Mouse (Mus musculus): ENCODE measurements around the gene Hpcal4. TPM values are rescaled to one million over a fixed set of nuclear protein-coding genes. Genes with fewer than 3 reads are reported as not detected.
"Not testable (repeated sequence)": the region's sequence is repeated elsewhere in the genome, so short reads cannot be mapped to it uniquely, and the experiment has no call there.

Gene Hpcal4
- 10 to 100 TPM; 69.1 to 73.9 TPM for total RNA-seq (2021)

- peak; percentile 26 for DNase-seq
- intact Hi-C loops (cut with DNase I) = no loop called here
Observed at GRCm38 (mm10) chr4:123182328-123183238, at the start of gene Hpcal4. Gene Hpcal4 (plus strand): TSS chr4:123183227.

GRCm38 (mm10) chr4:123137551-123137950 is 45.5 kb upstream of the Hpcal4 start:
- DNase-seq = no peak
- intact Hi-C loops (cut with DNase I) = no loop called here

GRCm38 (mm10) chr4:123139513-123140154 is 43.4 kb upstream of the Hpcal4 start, which contains the start of gene Ppie:
Gene Ppie (minus strand): TSS chr4:123139951.
- DNase-seq = peak; percentile 90
- intact Hi-C loops (cut with DNase I) = no loop called here

DNA sequence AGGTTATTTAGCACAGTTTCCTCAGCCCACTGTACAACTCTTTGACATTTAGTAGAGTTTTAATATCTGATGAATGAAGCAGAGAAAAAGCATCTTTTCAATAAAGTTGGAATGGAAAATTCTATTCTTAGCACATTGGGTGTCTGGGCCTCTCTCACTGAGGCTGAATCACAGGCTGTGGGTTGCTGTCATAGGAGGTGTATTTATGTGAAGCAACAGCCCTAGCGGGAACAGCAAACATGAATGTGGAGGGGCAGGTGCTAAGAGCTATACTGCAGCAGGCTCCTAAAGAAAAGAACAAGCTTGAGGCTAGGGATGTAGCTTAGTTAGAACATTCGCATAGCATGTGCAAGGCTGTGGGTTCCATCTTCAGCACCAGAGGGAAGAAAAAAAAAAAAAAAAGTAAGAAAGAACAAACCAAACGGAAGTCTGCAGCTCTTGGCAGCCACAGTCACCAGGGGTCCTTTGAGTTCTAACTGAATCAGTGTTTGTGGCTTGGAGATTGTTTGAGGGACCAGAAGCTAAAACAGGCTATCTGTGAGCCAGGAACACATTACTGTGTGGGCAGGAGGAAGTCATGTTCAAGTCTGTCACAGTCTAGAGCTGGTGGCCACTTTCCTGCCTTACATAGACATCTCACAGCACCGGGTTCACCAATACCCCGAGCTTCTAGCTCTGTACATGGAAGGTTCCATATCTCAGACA is 35.4 kb upstream of the Hpcal4 start:
- intact Hi-C loops (cut with DNase I) = no loop called here

DNA sequence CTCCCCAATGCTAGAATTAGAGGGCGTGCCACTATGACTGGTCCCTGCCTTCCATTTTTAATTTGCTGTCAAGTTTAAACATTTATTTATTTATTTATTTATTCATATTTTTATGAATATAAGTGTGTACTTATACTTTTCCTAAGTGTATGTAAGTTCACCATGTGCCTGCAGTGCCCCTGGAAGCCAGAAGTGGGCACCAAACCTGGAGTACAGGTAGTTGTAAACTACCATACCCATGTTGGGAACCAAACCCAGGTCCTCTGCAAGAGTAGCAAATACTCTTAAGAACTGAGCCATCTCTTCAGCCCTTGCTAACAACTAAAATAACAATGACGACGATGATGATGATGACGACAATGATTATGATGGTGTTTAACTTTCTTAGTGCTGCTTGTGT is 31.0 kb upstream of the Hpcal4 start:
- intact Hi-C loops (cut with DNase I) = no loop called here

More for the DNA sequence above, 35.4 kb upstream of the Hpcal4 start:
- no peak for DNase-seq

DNA sequence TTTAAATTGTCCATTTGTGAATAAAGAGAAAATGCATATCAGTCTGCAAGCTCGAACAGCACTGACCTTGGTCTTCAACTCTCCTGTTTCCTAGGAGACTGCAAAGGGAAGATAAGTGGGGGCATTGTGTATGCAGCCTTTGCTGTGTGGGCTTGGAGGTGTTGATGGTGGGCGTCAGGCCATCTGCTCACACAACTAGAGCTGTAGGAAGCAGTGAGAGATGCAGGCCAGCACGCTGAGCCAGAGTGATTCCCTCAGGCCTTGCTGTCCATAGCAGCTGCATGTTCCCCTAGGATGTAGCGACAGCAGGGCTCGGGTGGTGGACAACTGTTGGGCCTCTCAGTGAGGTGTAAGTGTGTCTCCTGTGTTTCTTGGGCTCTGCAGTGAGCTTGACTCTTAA is 30.1 kb upstream of the Hpcal4 start:
- intact Hi-C loops (cut with DNase I) = no loop called here
- no peak for DNase-seq

More for the DNA sequence above, 31.0 kb upstream of the Hpcal4 start:
- DNase-seq = no peak

DNA sequence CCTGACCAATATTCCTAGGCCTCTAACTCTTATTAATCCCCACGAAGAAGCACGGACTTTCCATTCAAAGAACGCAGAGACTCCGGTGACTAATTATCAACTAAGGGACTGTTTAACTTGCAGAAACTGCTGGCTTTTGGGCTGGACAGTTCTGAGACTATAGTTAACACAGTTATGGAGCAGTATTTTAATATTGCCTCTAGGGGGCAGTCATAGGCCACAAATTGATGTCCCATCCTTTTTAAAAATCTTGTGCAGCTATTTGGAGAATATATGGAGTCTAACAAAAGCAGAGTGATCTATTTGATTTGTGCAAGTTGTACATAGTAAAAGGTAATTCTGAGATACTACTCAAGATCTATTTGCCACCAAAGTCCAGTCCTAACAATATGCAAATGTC is 28.0 kb upstream of the Hpcal4 start:
- intact Hi-C loops (cut with DNase I) = loop anchor here (5.0 kb wide), 2 partner anchors 47 to 97 kb away; partner anchors contain the start of gene Nt5c1a
- no peak for DNase-seq

- no peak for DNase-seq
- intact Hi-C loops (cut with DNase I) = loop anchor here (5.0 kb wide), 2 partner anchors 47 to 97 kb away; partner anchors contain the start of gene Nt5c1a
Observed at GRCm38 (mm10) chr4:123155427-123155826, 27.6 kb upstream of the Hpcal4 start.

GRCm38 (mm10) chr4:123155840-123156239 is 27.2 kb upstream of the Hpcal4 start:
- intact Hi-C loops (cut with DNase I) = loop anchor here (5.0 kb wide), 2 partner anchors 46 to 96 kb away; partner anchors contain the start of gene Nt5c1a
- no peak for DNase-seq

DNA sequence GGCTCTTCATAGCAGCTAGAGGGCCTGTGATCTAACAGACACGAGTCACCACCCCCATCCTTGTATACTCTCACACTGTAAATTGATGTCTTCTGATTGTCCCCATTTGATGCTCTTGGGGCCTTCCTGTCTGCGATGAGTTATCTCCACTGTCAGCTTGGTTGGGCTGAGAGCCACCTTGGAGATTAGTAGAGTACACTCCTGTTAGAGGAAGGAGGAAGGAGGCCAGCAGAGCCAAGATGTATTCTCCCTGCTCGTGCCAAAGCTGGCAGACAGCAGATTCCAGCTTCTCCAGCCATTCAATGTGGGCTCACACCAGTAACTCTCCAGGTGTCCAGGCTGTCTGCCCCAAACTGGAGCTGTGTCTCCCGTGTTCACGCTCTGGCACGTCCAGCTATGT is 22.5 kb upstream of the Hpcal4 start:
- peak; percentile 6 for DNase-seq
- intact Hi-C loops (cut with DNase I) = no loop called here

DNA sequence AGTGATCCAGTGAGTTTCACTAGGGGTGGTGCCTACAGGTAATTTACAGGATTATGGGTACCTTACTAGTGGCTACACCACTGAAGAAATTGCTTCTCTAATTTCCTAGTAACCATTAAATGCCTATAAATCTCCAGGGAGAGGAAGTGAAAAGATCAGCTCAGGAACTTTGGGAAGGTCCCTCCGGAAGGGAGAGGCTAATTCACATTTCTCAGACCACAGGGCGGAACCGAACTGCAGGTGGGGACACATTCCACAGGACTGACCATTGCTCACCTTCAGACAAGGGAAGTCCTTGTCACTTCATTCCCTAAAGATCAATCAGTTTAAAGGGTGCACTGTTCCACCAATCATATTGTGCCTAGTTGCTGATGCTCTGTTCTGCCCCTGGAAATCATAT is 21.8 kb upstream of the Hpcal4 start:
- intact Hi-C loops (cut with DNase I) = not testable (repeated sequence)

DNA sequence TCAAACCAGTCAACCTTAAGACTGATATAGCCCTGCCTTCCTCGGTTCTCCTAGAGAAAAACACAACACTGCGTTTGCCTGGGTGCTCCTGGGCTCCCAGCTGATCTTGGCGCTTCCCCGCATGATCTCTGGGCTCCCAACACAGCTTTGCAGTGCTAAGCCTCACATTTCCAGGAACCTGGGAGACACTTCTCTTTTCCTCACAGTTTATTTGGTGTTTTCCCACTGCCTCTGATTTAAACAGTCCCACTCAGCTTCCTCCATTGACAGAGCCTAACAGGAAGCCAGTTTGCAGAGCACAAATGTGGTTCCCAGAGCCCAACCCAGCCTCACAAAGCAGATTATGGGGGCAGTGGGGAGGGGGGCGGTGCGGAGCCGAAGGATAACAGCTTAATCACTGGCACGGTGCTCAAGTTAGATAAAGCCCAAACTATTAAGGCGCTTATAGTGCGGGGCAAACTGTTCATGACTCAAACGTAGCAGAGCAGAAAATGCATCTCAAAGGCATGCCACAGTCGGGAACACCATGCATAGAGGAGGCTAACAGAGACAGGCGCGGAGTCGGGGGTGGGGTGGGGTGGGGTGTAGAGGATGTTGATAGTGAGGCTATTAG is 20.6 kb upstream of the Hpcal4 start:
- no peak for DNase-seq
- intact Hi-C loops (cut with DNase I) = no loop called here

More for the DNA sequence above, 21.8 kb upstream of the Hpcal4 start:
- DNase-seq = not testable (repeated sequence)

DNA sequence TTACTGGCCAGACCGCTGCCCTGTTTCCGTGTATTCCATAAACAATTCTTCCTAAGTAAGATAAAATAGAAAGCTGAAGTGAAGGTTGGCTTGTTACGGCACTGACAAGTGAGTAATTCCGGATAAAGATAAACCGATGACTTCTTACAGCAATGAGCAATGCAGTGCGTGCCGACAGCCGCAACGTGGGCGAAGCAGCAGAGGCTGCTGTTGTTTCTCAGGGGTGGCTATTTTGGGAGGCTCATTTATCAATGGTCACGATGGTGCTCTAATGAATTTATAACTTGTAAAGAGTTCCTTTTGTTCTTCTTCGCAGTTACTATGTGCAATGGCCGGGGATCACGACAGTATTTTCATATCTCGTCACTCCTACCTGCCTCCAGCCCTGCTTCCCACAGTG is 18.9 kb upstream of the Hpcal4 start:
- intact Hi-C loops (cut with DNase I) = no loop called here

DNA sequence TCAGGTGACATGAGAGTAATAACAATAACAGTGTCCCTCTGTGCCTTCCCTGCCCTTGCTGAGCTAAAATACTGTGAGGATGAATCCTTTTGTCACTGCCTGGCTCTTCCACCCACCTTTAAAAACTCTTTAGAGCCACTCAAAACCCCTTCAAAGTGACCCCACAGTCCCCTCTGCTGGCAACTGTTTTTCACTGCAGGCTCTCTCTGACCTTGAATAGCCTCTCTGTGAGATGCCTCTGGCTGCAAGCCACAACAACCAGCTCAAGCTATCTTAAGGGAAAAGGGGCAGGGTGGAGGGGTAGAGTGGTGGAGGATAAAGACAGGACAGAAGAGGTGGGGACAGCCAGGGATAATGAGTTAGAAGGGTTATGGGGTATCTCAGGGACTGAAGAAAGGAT is 11.2 kb upstream of the Hpcal4 start:
- intact Hi-C loops (cut with DNase I) = no loop called here
- no peak for DNase-seq

More for the DNA sequence above, 18.9 kb upstream of the Hpcal4 start:
- DNase-seq = no peak

DNA sequence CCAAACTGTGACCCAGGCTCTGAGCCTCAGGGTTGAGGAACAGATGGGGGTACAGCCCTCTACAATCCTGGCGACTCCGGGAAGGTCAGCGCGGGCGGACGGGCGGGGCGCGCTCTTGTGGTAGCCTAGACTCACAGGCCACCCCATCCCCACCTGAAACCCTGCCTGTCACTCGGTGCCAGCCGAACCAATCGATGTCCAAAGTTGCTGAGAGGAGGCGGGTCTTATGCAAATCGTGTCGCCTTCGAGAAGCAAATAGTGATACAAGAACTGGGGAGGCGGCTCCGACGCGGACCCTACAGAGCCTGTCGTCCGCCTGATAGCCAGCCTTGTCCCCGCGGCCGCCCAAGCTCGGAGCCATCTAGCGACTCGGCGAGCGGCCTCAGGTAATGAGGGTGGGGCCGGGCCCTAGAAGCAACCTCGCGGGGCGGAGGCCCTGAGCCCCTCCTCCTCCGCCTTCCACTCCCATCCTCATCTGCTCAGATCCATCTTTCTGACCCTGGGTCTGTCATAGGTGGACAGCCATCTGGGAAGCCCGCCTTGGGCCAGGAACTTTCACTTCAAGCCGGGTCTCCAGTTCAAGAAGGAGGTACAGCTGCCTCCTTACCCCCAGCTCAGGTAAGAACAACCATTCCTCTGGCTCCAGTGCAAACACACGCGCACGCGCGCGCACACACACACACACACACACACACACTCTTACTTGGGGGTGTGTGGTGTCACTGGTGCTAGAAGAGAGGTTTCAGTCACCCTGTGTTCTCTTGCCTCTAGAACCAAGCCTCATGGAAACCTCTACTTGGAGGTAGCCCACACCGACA is 421 bp downstream of the Hpcal4 start:
- intact Hi-C loops (cut with DNase I) = no loop called here
- DNase-seq = peak; percentile 80

GRCm38 (mm10) chr4:123184816-123185215 is 1.8 kb downstream of the Hpcal4 start:
- intact Hi-C loops (cut with DNase I) = no loop called here
- DNase-seq = no peak

GRCm38 (mm10) chr4:123192336-123192735 is 9.3 kb downstream of the Hpcal4 start:
- DNase-seq = no peak

DNA sequence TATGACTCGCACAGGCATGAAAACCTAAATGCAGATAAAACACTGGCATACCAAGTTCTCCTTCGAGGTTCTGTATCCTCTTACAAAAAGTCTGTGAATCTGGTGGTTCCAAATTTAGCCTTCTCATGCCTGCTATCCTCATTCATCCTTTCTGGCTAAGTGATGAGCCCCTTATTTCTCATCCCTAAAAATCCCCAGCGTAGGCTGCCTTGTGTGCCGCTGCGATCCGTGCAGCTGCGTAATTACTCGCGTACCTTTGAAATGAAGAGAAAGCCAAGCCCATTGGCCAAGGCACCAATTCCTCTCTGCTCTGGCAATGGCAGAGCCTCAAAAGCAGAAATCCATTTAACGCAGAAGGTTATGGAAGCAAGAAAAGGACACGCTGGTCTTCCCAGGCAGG is 10.8 kb downstream of the Hpcal4 start:
- no peak for DNase-seq
- intact Hi-C loops (cut with DNase I) = no loop called here

More at GRCm38 (mm10) chr4:123192336-123192735, 9.3 kb downstream of the Hpcal4 start:
- intact Hi-C loops (cut with DNase I) = no loop called here

GRCm38 (mm10) chr4:123196695-123197094 is 13.7 kb downstream of the Hpcal4 start:
- intact Hi-C loops (cut with DNase I) = no loop called here
- DNase-seq = no peak
